ENCODE assay signal across 26 mouse cellular contexts in the genomic region with DNA sequence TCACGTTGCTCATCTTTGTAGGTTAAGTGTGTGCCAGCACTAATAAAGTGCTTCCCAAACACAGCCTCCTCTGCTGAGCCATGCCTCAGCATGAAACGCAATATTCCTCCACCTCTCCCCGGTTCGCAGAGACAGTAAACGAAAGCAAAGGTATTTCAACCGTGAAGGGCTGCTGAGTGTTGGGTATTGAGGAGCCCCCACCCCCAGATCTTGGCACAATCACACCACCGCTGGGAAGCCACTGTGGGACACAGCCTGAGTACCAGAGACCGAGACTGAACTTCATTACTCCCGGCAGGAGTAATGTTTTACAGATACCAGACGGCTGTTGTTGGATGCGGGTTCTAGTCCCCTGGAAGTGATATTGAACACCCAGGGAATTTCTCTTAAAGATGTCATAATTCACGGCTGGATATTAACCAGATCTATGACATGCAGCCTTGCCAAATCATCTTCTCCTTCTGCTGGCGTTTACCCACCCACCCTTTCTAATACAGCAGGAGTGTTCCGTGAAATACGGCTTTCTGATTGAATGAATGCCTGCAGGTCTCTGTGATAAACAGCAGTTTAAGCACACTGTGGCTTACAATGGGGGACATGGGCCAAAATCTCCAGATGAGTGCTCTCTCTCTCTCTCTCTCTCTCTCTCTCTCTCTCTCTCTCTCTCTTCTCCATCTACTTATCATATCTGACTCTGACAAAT.
"Had no signal": no experiment of that assay in that cellular context is flagged by ENCODE, and none has a peak within 500 bp of the region (broad histone marks: within the 10 kb centered on the region; RNA-seq: fewer than 3 reads in every experiment).

No protein-coding gene starts in this region.

- H3K4me3 ChIP-seq: intestine, embryonic 15.5 days; layer of hippocampus, adult 2 months; left cerebral cortex, adult 2 months; liver, embryonic 12.5 days; liver, embryonic 15.5 days; lung, embryonic 15.5 days; megakaryocyte, embryonic 14.5 days; midbrain, embryonic 10.5 days; midbrain, embryonic 13.5 days; myocyte had no signal

- H3K9me3 ChIP-seq: intestine, embryonic 15.5 days; liver, embryonic 12.5 days; liver, embryonic 15.5 days; lung, embryonic 15.5 days; midbrain, embryonic 10.5 days; midbrain, embryonic 13.5 days had no signal

- H3K4me1 ChIP-seq: intestine, embryonic 15.5 days; liver, embryonic 12.5 days; liver, embryonic 15.5 days; lung, embryonic 15.5 days; megakaryocyte, embryonic 14.5 days; midbrain, embryonic 10.5 days; midbrain, embryonic 13.5 days had no signal

- DNase-seq: kidney, adult 11 months; kidney, adult 9 months; kidney, postnatal 25 days; layer of hippocampus, adult 9-11 months; layer of hippocampus, postnatal 36 days; liver; lung, adult 18-20 months; lung, postnatal 10 days; lung, postnatal 36 days; right cerebral cortex, adult 18-20 months; right cerebral cortex, postnatal 14 days; right cerebral cortex, postnatal 4 days; thymus, postnatal 25 days had no signal

- ATAC-seq: intestine, embryonic 15.5 days; liver, embryonic 12.5 days; midbrain, embryonic 13.5 days; midbrain, embryonic 16.5 days had no signal

- H3K27ac ChIP-seq: intestine, embryonic 15.5 days; kidney, postnatal 0 days; layer of hippocampus, adult 2 months; left cerebral cortex, adult 2 months; liver, embryonic 12.5 days; liver, embryonic 15.5 days; lung, embryonic 15.5 days; midbrain, embryonic 10.5 days; midbrain, embryonic 13.5 days; stomach, postnatal 0 days had no signal

- H3K27me3 ChIP-seq: intestine, embryonic 15.5 days; liver, embryonic 12.5 days; liver, embryonic 15.5 days; lung, embryonic 15.5 days; megakaryocyte, embryonic 14.5 days; midbrain, embryonic 13.5 days had no signal

- H3K9ac ChIP-seq: intestine, embryonic 15.5 days; liver, embryonic 12.5 days; liver, embryonic 15.5 days; lung, embryonic 15.5 days; midbrain, embryonic 13.5 days had no signal

- H3K4me2 ChIP-seq: intestine, embryonic 15.5 days; liver, embryonic 12.5 days; liver, embryonic 15.5 days; lung, embryonic 15.5 days; midbrain, embryonic 13.5 days had no signal

- H3K36me3 ChIP-seq: intestine, embryonic 15.5 days; liver, embryonic 12.5 days; liver, embryonic 15.5 days; lung, embryonic 15.5 days; midbrain, embryonic 10.5 days; midbrain, embryonic 13.5 days had no signal
